Mouse (Mus musculus): ENCODE measurements around the gene Pacrg. TPM values are rescaled to one million over a fixed set of nuclear protein-coding genes. Genes with fewer than 3 reads are reported as not detected.

The Pacrg gene
- polyA plus RNA-seq, 1 experiment, result 0.33 TPM

DNA sequence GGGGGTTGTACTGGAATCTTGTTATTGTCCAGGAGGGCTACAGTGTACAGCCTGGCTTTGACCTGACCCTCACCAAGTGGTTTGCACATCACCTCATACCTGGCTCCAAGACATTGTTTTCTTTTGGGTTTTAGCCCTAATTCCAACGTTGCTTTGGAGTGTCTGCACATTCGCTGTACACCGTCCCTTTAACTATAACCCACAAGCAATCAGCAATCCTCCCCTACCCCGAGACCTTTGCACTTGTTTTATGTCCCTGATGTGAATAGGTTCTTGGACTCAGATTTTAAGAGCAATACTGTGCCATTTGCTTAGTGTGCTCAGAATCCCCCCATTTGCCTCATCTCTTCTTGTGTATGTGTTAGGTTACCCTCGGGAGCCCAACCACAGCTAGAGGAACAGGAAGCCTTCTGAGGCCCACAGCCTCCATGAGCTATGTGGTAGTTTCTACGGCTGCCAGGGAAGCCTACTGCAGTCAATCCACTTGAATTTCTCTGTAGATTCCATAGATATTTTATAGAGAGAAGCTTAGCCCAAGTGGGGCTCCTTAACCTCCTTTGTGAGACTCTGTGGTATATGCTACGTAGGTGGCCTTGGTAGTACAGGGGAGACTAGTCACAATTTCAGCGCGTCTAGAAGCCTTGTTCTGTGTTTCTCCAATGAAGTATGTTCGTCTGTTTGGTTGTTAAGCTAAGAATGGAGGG lies 442.0 kb downstream of the Pacrg start:
- 45% methylated on average over 10 of the region's 10 CpGs for WGBS
- no peak for DNase-seq (ENCODE audit: low read depth, low spot score)

DNA sequence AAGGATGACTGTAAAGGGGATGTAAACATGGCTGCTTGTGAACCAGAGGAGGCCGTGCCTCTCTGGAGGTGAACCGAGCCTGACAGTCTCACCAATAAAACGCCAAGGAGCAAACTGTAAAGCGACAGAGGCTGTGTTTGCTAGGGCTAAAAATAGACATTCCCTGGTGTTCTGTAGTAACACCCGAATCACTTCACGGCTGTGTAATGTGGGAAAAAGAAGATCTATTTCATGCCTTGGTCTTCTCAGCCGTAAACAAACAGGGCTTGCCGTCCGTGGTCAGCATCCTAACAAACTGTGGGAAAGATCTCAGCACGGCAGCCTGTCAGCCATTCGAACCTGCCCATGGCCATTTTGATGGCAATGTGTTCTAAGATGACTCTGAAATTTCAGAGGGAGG lies 442.8 kb downstream of the Pacrg start:
- no peak for DNase-seq (ENCODE audit: low read depth, low spot score)
- WGBS, result 29% methylated on average over 11 of the region's 11 CpGs

DNA sequence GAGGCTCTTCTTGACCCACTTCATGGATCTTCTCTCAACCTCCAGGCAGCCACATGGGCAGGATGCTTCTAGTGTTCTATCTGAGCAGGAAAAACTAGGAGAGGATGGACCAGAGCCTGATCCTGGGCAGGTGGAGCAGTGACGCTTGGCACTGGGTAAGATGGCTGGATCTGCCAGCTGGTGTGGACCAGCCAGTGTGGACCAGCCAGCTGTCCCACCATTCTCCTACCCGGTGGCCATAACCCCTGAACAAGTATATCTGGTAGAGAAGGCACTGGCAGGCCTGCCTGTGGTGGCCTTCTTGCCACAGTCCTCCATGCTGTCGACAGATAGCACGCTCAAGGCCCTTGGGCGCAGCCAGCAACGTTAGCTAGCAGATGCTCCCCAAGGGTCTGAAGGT lies 443.2 kb downstream of the Pacrg start:
- 76% methylated on average over 6 of the region's 6 CpGs for WGBS
- DNase-seq (ENCODE audit: low read depth, low spot score), result no peak

DNA sequence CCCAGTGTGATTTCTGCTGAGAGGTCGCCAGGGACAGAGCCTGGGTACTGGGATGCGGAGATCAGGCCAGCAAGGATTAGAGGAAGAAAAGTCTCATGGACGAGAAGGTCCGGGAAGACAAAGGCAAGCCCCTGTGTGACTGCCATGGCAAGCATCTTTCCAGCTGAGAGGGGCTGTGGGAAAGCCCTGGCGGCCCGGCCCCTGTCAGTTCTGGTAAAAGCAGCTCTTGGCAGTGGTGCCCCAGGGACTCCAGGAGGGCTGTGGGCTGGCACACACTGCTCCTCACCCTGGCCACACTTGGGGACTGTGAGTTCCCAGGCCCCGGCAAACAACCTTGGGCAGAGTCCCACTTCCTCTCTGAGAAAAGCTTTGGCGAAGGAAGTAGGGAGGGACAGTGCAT lies 445.3 kb downstream of the Pacrg start:
- 80% methylated on average over 8 of the region's 8 CpGs for WGBS
- no peak for DNase-seq (ENCODE audit: low read depth, low spot score)

DNA sequence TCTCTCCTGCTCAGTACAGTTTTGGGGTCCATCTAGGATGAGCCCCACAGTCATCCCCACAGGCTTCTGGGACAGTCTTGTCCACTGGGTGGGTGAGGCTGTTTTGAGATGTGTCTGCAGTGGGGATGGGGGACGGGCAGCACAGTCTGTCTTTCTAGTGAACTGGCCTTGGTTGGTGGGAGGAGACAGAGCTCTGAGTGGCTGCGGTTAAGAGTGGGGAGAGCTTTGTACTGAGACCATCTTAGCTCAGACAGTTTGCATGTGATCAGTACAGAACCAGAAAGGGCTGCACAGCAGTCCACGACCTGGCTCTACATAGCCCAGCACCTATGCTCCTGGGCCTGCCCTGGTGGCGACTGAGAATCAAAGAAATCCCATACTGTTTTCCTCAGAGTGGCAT lies 446.3 kb downstream of the Pacrg start:
- 83% methylated on average over 4 of the region's 4 CpGs for WGBS
- no peak for DNase-seq (ENCODE audit: low read depth, low spot score)

DNA sequence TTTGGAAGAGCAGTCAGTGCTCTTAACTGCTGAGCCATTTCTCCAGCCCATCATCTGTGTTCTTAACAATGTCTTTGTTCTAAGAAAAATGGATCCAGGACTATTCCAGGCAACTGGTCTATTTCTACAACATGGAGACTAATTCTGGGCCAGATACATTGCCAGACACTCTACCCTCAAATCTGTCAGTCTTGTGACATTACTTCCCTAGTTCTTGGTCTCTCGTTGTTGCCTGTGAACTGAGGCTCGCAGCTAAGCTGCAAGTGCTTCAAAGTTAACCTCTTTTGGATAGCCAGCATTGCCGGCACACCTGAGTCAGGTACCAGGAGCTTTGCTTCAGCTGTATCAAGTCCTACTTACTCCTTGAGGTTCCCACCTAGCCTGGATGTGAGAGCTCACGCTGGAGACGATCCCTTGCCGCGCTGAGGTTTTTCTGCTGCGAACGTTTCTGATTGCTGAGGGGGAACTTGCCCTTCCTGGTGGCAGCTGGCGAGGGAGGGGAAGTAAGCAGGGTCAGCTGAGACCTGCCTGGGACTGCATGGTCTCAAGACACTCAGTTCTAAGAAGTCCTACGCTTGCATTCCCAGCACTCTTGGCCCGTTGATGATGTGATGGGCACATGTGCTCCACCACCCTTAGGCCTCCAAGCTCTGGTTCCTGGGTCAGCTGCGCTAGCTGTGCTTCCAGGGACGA lies 447.6 kb downstream of the Pacrg start:
- 77% methylated on average over 14 of the region's 14 CpGs for WGBS
- DNase-seq (ENCODE audit: low read depth, low spot score), result no peak

DNA sequence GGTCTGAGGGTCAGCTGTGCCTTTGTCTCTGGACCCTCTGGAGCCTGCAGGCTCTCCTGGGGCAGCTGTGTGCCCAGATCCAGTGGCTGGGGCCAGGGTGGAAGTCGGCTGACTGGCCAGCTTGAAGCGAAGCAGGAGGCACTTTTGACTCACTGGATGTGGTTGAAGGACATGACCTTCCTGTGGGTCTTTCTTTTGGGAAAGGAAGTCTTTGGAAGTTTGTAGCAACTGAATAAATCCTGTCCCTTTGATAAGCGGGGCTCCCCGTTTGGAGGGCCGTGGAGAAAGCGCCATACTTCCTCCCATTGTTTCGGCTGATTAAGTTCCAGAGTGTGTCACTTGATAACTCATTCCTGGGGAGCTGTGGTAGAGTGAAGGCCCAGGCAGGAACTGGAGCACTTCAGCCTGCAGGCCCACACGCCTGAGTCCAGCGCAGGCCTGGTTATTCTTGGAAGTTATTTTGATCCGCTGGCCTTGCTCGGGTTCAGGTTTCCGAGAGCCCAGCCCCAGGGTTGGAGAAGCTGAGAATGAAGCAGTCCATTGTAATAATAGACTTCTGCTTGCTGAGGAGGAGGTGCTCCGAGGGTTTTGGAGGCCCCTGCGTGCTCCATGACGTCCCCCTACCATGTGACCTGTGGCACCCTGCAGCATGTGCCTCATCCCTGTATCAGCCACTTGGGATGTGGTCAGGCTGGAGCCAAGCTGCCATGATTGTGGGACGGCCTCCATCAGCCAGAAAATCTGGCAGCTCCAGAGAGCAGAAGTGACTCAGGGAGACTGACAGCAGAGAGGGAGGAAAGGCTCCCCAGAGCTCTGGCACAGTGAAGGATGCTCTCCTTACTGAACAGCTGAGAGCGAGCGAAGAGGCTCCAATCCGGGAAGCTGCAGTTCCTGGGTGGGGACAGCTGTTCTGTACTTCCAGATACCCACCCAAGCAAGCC lies 449.6 kb downstream of the Pacrg start:
- WGBS, result 69% methylated on average over 19 of the region's 19 CpGs
- DNase-seq (ENCODE audit: low read depth, low spot score), result no peak

DNA sequence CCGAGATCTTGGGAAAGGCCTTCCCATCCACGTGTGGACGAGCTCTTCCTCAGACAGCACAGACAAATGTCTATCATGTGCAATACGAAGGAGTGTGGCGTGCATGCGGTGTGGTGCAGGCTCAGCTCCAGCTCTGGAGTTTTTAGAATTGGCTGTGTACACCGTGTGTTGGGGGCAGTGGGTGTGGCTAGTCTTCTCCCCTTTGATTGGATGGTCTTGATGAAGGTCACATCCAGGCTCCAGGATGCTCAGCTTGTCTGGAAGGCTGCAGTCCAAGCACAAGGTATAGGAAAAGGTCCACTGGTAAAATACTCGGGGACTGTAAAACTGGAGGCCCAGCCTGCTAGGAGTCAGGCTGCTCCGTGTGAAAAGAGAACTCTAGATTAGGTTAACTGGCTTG lies 450.4 kb downstream of the Pacrg start:
- DNase-seq (ENCODE audit: low read depth, low spot score), result no peak
- 75% methylated on average over 9 of the region's 9 CpGs for WGBS

DNA sequence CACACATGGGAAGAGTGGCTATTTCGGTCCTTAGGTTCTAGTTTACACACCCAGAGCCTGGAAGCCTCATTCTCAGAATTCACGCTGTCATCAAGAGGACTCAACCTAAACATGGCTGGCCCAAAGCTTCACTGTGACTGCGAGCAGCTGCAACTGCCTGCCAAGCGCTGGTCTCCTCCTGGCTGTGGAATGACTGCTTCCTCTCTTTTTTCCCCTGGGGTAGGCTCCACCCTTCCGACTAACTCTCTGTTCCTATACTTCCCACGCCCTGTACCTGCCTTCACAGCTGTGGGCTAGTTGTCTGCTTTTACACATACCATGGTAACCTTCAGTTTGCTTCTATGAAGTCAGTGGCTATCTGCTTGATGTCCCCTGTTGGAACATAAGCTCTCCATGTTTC lies 453.6 kb downstream of the Pacrg start:
- WGBS, result 52% methylated on average over 6 of the region's 6 CpGs
- no peak for DNase-seq (ENCODE audit: low read depth, low spot score)

DNA sequence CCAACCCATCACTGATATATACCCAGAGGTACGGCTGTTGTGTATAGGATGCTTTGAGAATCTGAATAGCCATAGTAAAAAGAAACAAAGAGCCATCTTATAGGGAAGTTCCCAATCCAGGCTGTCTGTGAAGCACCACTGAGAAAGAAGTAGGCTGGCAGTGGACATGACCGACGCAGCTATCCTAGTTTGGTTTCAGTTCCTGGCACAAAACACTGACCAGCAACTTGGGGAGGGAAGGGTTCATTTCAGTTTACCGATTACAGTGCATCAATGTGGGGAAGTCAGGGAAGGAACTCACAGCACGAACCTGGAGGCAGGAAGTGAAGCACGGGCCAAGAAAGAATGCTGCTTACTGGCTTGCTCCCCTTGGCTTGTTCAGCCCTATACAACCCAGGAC lies 456.7 kb downstream of the Pacrg start:
- WGBS, result 84% methylated on average over 6 of the region's 6 CpGs
- DNase-seq (ENCODE audit: low read depth, low spot score), result no peak

DNA sequence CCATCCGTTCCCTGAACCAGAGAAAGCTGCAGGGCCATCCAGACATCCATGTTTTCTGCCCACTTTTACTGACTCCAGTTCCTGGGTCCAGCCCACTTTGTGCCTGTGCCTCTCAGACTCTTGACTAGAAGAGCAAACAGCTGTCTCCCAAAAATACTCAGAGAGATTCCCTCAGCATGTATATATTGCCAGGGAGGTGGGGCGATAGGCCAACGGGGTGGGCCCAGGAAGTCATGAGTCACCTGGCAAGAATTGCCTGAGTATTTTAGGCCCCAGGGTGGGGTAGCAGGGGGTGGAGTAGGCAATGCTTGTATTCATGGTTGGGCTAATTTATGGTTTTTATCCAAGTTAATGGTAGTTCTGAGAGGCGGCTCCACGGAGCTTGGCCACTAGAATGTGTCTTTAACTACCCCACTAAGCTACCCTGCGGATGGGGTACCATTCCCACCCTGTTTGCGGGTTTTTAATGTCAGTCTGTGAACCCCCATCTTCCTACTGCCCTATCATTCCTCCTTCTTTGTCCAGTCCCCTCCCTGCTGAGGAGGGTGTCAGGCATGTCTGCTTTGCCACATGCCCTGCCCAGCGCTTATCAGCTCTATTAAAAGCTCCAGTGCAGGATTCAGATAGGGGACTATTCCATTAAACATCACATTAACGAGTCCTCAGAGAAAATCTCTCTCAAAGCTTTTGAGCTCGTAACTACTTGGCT lies 461.5 kb downstream of the Pacrg start:
- no peak for DNase-seq (ENCODE audit: low read depth, low spot score)
- WGBS, result 40% methylated on average over 10 of the region's 10 CpGs

DNA sequence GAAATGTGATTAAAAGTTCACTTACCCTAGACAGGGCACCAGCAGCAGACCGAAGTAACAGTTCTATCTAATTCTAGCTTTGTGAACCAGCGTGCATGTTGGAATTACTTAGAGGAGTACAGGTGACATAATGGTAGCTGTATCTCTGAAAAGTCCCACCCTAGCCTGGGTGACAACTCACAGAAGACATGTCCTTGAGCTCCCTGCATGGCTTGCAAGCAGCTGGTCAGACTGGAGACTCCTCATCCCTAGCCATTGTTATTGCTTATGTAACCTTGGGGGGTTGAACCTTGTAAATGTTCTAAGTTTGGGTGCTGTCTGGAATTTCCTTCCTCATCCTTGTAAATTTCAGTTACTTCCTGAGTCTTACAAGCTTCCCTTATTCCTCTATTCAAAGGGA lies 462.5 kb downstream of the Pacrg start:
- 91% methylated on average over 2 of the region's 2 CpGs for WGBS
- DNase-seq (ENCODE audit: low read depth, low spot score), result no peak

DNA sequence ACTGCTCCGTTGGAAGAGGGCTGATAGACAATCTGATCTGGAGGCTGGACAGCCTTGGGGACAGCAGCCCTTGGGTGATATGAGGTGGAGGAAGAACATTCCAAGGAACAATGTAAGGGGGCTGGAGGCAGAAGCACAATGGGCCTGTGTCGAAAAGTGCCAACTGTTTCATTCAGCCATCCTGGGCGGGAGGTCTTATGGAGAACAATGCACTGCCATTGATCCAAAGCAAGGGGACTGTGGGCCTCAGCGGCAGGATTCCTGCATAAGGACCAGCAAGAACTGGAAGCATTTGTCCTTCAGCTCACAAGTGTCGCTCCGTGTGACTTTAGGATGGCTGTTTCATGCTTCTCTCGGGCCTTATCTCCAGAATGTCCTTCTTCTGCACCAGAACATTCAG lies 465.8 kb downstream of the Pacrg start:
- DNase-seq (ENCODE audit: low read depth, low spot score), result no peak
- WGBS, result 79% methylated on average over 7 of the region's 7 CpGs

DNA sequence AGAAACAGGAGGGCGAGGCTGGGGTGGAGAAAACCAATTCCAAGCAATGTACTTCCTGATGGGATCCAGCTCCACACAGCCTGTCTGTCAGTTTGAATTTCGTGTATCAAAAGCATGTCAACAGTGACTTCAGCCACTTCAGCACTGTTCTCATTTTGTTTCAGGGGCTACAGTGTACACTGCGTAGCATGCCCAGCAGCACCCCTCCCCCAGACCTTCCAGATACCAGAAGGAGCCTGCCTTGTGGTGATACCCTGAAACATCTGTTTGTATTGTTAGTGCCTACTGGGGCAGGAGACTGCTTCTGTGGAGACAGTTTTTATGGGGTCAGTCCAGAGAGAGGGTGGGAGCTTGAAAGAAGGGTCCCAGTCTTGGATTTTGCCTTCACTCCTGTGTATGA lies 466.4 kb downstream of the Pacrg start:
- DNase-seq (ENCODE audit: low read depth, low spot score), result no peak
- WGBS, result 57% methylated on average over 3 of the region's 3 CpGs

DNA sequence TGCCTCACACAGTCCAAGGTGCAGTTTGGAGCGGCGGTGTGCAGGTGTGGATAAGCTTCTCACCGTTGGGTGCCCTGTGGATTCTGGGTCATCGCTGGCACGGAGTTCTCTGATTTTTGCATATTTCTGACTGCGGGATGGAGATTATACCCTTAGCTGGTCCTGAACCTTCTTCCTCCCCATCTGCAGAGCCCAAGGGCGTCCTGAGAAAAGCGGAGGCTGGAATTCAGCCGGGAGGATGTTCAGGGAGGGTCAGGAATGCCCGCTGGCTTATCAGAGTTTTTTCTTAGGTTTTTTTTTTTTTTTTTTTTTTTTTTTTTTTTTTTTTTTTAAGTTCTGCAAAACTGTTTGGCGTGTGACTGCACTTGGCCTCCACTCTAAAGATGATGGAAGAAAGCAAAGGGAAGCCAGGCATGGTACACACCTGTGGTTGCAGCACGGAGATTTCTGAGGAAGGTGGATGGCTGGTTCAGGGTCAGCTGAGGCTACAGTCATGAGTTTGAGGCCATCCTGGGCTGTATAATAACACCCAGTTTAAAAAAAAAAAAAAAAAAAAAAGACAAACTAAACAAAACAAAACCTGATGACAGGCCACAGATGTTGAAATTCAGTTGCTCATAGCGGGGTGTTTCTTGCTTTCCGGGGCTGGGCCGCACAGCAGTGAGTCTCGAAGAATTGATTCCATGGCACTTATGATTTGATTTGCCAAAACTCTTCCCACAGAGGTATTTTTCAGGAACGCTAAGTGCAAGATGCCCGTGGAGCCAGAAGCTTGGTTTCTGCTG lies 467.9 kb downstream of the Pacrg start:
- 58% methylated on average over 18 of the region's 18 CpGs for WGBS
- no peak for DNase-seq (ENCODE audit: low read depth, low spot score)

DNA sequence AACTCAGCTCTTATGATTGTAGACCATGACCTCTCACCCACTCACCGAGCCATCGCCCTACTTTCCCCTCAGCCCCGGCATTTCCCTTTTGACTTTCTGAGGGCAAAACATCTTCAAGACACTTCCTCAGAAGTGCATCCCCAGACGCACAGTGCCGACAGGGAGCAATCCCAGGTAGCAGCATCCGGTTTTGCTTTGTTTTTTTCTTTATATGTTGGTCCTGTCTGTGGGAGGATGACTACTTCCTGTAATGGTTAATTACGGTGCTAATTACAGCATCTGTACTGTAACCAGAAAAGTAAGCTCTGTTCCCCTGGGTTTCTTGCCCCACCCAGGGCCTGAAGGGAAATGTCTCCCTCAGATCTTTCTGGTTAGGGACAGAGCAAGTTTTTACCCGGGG lies 468.6 kb downstream of the Pacrg start:
- 61% methylated on average over 8 of the region's 8 CpGs for WGBS
- DNase-seq (ENCODE audit: low read depth, low spot score), result no peak

DNA sequence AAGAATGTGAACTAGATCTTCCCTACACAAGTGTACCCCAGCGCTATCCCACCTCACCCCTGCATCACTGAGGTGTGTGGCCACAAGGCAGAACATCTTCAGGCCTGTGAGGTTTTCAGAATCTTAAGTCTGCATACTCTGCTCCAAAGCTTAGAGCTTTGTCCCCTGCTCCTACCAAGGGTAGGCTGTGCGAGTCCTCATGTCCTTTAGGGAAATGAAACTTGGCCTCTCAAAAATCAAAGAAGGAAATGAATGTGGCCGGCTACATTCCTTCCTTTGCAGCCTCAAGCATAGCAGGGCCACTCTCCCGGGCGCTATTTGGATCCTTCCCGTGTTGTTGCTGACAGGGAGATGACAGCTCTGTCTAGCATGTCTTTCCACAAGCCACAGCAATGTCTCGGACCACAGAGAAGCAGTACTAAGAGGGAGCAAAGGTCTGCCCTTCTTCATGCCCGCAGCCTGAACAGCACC lies 469.4 kb downstream of the Pacrg start:
- DNase-seq (ENCODE audit: low read depth, low spot score), result no peak
- WGBS, result 71% methylated on average over 8 of the region's 8 CpGs

DNA sequence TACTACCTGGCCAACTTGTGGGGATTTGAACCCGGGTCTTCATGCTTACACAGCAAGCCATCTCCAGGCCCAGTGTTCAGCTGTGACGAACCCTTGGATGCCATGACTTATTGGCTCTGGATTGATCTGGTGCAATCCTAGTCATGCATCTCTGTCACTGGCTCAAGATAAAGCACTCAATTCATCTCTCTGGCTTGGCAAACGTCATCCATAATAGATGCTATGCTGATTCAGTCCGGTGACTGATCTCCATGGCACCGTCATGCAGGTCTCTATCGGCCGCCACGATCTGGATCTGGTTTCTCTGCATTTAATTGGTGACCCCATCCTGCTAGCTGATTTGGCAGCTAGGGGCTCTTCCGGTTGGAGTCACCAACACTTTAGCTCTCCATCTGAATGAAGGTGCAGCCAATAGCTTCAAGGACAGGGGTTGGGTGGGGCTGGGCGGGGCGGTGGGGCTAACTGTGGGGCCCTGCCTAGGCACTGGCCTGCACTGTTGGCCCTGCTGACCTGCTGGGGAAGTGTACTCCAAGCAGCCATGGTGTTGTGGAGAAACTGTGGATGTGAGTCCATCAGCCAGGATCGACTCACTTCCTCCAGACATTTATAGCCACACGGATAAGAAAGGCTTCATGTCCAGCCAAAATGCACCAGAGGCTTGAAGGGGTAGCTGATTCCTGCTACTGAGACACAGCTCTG lies 470.0 kb downstream of the Pacrg start:
- no peak for DNase-seq (ENCODE audit: low read depth, low spot score)
- WGBS, result 78% methylated on average over 13 of the region's 13 CpGs
